Mouse (Mus musculus) MEL (cell line): ENCODE results near the gene Jchain. TPM values are rescaled to one million over a fixed set of nuclear protein-coding genes. Genes with fewer than 3 reads are reported as not detected.

Experiments
- DNase-seq: peaks from one replicate; pipeline ENCODE4 v3.0.0; 2011; ENCODE audit warnings: low read depth, low spot score
- H3K27ac ChIP-seq: 2 replicates; pipeline ENCODE4 v1.5.1; 2012; ENCODE audit warnings: low read depth, mild to moderate bottlenecking, control low read depth, low read length, moderate library complexity; ENCODE audit not compliant: control insufficient read depth
- H3K27me3 ChIP-seq, 2 experiments: fragments of 150-350 bp in 1 of 2; sonication (generic) in 1 of 2; 2 replicates each; pipeline ENCODE4 v1.6.1; 2012; ENCODE audit warnings: low read length in 2 of 2, mild to moderate bottlenecking in 2 of 2, improper control_type of control experiment in 1 of 2, moderate library complexity in 1 of 2; ENCODE audit not compliant: insufficient read depth in 2 of 2, control insufficient read depth in 1 of 2
- H3K36me3 ChIP-seq, 2 experiments: 2 replicates each; pipeline ENCODE4 v1.6.1; 2012 to 2014; ENCODE audit warnings: low read length in 2 of 2, improper control_type of control experiment in 1 of 2, inconsistent platforms in 1 of 2, mild to moderate bottlenecking in 1 of 2; ENCODE audit not compliant: insufficient read depth in 2 of 2, control insufficient read depth in 1 of 2
- H3K4me1 ChIP-seq, 2 experiments: fragments of 150-350 bp in 1 of 2; sonication (generic) in 1 of 2; 2 replicates each; pipeline ENCODE4 v1.6.1; 2012; ENCODE audit warnings: low read length in 2 of 2, improper control_type of control experiment in 1 of 2, mild to moderate bottlenecking in 1 of 2; ENCODE audit not compliant: insufficient read depth in 2 of 2, control insufficient read depth in 1 of 2
- H3K4me3 ChIP-seq, 2 experiments: fragments of 150-350 bp in 1 of 2; sonication (generic) in 1 of 2; 2 replicates each; pipeline ENCODE4 v1.5.1; 2012; ENCODE audit warnings: low read depth in 2 of 2, low read length in 2 of 2, mild to moderate bottlenecking in 2 of 2, moderate library complexity in 2 of 2, control low read depth in 1 of 2, improper control_type of control experiment in 1 of 2; ENCODE audit not compliant: control insufficient read depth in 1 of 2, insufficient read depth in 1 of 2
- H3K79me2 ChIP-seq: 2 replicates; pipeline ENCODE4 v1.6.1; 2012; ENCODE audit warnings: mild to moderate bottlenecking, low read length, moderate library complexity; ENCODE audit not compliant: control insufficient read depth, poor library complexity, insufficient read depth
- H3K9ac ChIP-seq: 2 replicates; pipeline ENCODE4 v1.6.1; 2012; ENCODE audit warnings: low read depth, mild to moderate bottlenecking, control low read depth, low read length, moderate library complexity; ENCODE audit not compliant: control insufficient read depth, poor library complexity, severe bottlenecking
- H3K9me3 ChIP-seq: fragments of 150-350 bp; sonication (generic); replicated peaks from 2 replicates; pipeline ENCODE4 v1.6.1; 2012; ENCODE audit warnings: mild to moderate bottlenecking, low read length, improper control_type of control experiment, moderate library complexity; ENCODE audit not compliant: insufficient read depth
- CHD1 ChIP-seq: IDR thresholded peaks from 2 replicates; pipeline ENCODE4 v1.6.1; 2012; ENCODE audit warnings: low read depth, mild to moderate bottlenecking, inconsistent platforms, low read length, improper control_type of control experiment
- CHD2 ChIP-seq: IDR thresholded peaks from 2 replicates; pipeline ENCODE4 v1.6.1; 2011; ENCODE audit warnings: low read length, improper control_type of control experiment
- E2F4 ChIP-seq: IDR thresholded peaks from 2 replicates; pipeline ENCODE4 v1.6.1; 2011; ENCODE audit warnings: low read depth, low read length, improper control_type of control experiment, borderline replicate concordance
- ELF1 ChIP-seq: IDR thresholded peaks from 2 replicates; pipeline ENCODE4 v1.6.1; 2014; ENCODE audit warnings: low read depth, mild to moderate bottlenecking, inconsistent platforms, low read length, improper control_type of control experiment, moderate library complexity
- EP300 ChIP-seq, 2 experiments: IDR thresholded peaks; 2 replicates each; pipeline ENCODE4 v1.6.1; 2011; ENCODE audit warnings: improper control_type of control experiment in 2 of 2, low read length in 2 of 2, low read depth in 1 of 2, mild to moderate bottlenecking in 1 of 2
- HCFC1 ChIP-seq: IDR thresholded peaks from 2 replicates; pipeline ENCODE4 v1.6.1; 2012; ENCODE audit warnings: low read depth, mild to moderate bottlenecking, inconsistent platforms, low read length, improper control_type of control experiment, moderate library complexity
- KAT2A ChIP-seq: conservative IDR thresholded peaks from 2 replicates; pipeline ENCODE4 v1.6.1; 2012; ENCODE audit warnings: low read depth, low read length, improper control_type of control experiment, inconsistent platforms
- MAFK ChIP-seq: IDR thresholded peaks from 2 replicates; pipeline ENCODE4 v1.6.1; 2011; ENCODE audit warnings: low read depth, mild to moderate bottlenecking, low read length, improper control_type of control experiment, borderline replicate concordance
- MEF2A ChIP-seq: IDR thresholded peaks from 2 replicates; pipeline ENCODE4 v1.6.1; 2014; ENCODE audit warnings: low read depth, mild to moderate bottlenecking, inconsistent platforms, low read length, improper control_type of control experiment; ENCODE audit not compliant: poor library complexity, insufficient replicate concordance, severe bottlenecking; ENCODE audit errors: extremely low read depth
- MXI1 ChIP-seq: IDR thresholded peaks from 2 replicates; pipeline ENCODE4 v1.6.1; 2011; ENCODE audit warnings: mild to moderate bottlenecking, low read depth, low read length, improper control_type of control experiment
- NRF1 ChIP-seq: IDR thresholded peaks from 2 replicates; pipeline ENCODE4 v1.6.1; 2014; ENCODE audit warnings: low read depth, mild to moderate bottlenecking, inconsistent platforms, low read length, improper control_type of control experiment, moderate library complexity; ENCODE audit not compliant: poor library complexity, insufficient read depth, severe bottlenecking
- POLR2A ChIP-seq, 2 experiments: IDR thresholded peaks; 2 replicates each; pipeline ENCODE4 v1.6.1; 2011 to 2012; ENCODE audit warnings: low read length in 2 of 2, mild to moderate bottlenecking in 2 of 2, control low read depth in 1 of 2, improper control_type of control experiment in 1 of 2, low read depth in 1 of 2, moderate library complexity in 1 of 2; ENCODE audit not compliant: control insufficient read depth in 1 of 2, insufficient read depth in 1 of 2, poor library complexity in 1 of 2
- POLR2AphosphoS2 ChIP-seq: IDR thresholded peaks from 2 replicates; pipeline ENCODE4 v1.6.1; 2011; ENCODE audit warnings: low read length, improper control_type of control experiment
- SMC3 ChIP-seq: IDR thresholded peaks from 2 replicates; pipeline ENCODE4 v1.6.1; 2011; ENCODE audit warnings: low read depth, low read length, improper control_type of control experiment
- UBTF ChIP-seq: IDR thresholded peaks from 2 replicates; pipeline ENCODE4 v1.6.1; 2012; ENCODE audit warnings: low read depth, mild to moderate bottlenecking, inconsistent platforms, low read length, improper control_type of control experiment, moderate library complexity, borderline replicate concordance; ENCODE audit not compliant: insufficient read depth
- USF2 ChIP-seq, 2 experiments: IDR thresholded peaks; 2 replicates each; pipeline ENCODE4 v1.6.1; 2011 to 2012; ENCODE audit warnings: improper control_type of control experiment in 2 of 2, low read length in 2 of 2, borderline replicate concordance in 1 of 2, inconsistent platforms in 1 of 2, low read depth in 1 of 2, mild to moderate bottlenecking in 1 of 2; ENCODE audit not compliant: insufficient read depth in 1 of 2
- polyA plus RNA-seq, 2 experiments: library from polyadenylated mRNA; stranded (reverse) in 1 of 2; unstranded in 1 of 2; fragments of >175 nt in 1 of 2; fragments of >200 nt in 1 of 2; gene quantifications; 2 replicates each; pipeline versions ENCODE4 v1.2.1 to v1.2.4; 2012; ENCODE audit warnings: low replicate concordance in 2 of 2, low read depth in 1 of 2; ENCODE audit not compliant: insufficient read length in 2 of 2, insufficient read depth in 1 of 2, missing spikeins in 1 of 2
- total RNA-seq: library from RNA; depleted of rRNA; stranded (reverse); fragments of 300-350 nt; gene quantifications from 2 replicates; pipeline ENCODE4 v1.2.3, GENCODE M21; 2012; rRNA removed

The Jchain gene
- not detected in 2 replicates for total RNA-seq
- polyA plus RNA-seq: not detected

- H3K27ac ChIP-seq: no peak within 1 kb of the TSS
- H3K9me3 ChIP-seq: no peaks in the 10 kb centered on the region
- H3K9ac ChIP-seq: no peak within 1 kb of the TSS
- peaks cover 8 to 9% of the 10 kb centered on the region in 2 experiments for H3K27me3 ChIP-seq
- no peaks in the 10 kb centered on the region; a peak in 1 of 4 replicates for H3K36me3 ChIP-seq
- no peaks in the 10 kb centered on the region for H3K4me1 ChIP-seq
- no peaks in the 10 kb centered on the region for H3K79me2 ChIP-seq
- TF ChIP-seq ELF1: no peak
- no peak for TF ChIP-seq USF2 (IDR thresholded peaks at IDR 0.05; ENCODE audit: borderline replicate concordance in 1 of 2, insufficient read depth in 1 of 2, low read depth in 1 of 2, low read length in 2 of 2)
- no peak for TF ChIP-seq POLR2A (IDR thresholded peaks at IDR 0.05; ENCODE audit: control insufficient read depth in 1 of 2, insufficient read depth in 1 of 2, low read depth in 1 of 2, low read length in 2 of 2, poor library complexity in 1 of 2)
- TF ChIP-seq CHD1: no peak
- no peak for TF ChIP-seq E2F4
- TF ChIP-seq UBTF: no peak
- TF ChIP-seq KAT2A: no peak
- no peak for TF ChIP-seq MEF2A
- no peak for TF ChIP-seq HCFC1
- no peak for TF ChIP-seq NRF1
- TF ChIP-seq SMC3: no peak
- TF ChIP-seq MXI1: no peak
- no peak for DNase-seq
- no peak within 1 kb of the TSS for H3K4me3 ChIP-seq
Measured at GRCm38 (mm10) chr5:88527657-88528056, at the start of gene Jchain. Gene Jchain (minus strand): TSS chr5:88527891.

- no peak overlapping the region for H3K4me3 ChIP-seq
- DNase-seq: no peak
- no peak overlapping the region for H3K27ac ChIP-seq
- H3K9ac ChIP-seq: no peak overlapping the region
- H3K4me1 ChIP-seq: no peaks in the 10 kb centered on the region
- H3K79me2 ChIP-seq: no peaks in the 10 kb centered on the region
- H3K9me3 ChIP-seq: no peaks in the 10 kb centered on the region
- H3K36me3 ChIP-seq: no peaks in the 10 kb centered on the region
- TF ChIP-seq CHD2 (no peak), EP300 (IDR thresholded peaks at IDR 0.05; ENCODE audit: low read depth in 1 of 2, low read length in 2 of 2) (no peak), POLR2AphosphoS2 (no peak), MAFK (no peak), UBTF (no peak)
- H3K27me3 ChIP-seq: no peaks in the 10 kb centered on the region
Measured at GRCm38 (mm10) chr5:88575506-88576338, 48.0 kb upstream of the Jchain start.
